Mouse (Mus musculus) thymus, adult 2 months (tissue): ENCODE results near the gene Krtap3-1. TPM values are rescaled to one million over a fixed set of nuclear protein-coding genes. Genes with fewer than 3 reads are reported as not detected.

Experiments
- DNase-seq: peaks from one replicate; pipeline ENCODE4 v3.0.0; 2021
- H3K27ac ChIP-seq: fragments of 200-500 bp; 2 replicates; pipeline ENCODE4 v1.5.1; 2012; ENCODE audit warnings: low read length, control low read depth; ENCODE audit not compliant: control insufficient read depth, insufficient read depth
- H3K27me3 ChIP-seq: fragments of 200-500 bp; 2 replicates; pipeline ENCODE4 v1.6.1; 2012; ENCODE audit warnings: mild to moderate bottlenecking, low read length, moderate library complexity, mixed read lengths; ENCODE audit not compliant: control insufficient read depth, insufficient read depth
- H3K36me3 ChIP-seq: fragments of 200-500 bp; 2 replicates; pipeline ENCODE4 v1.6.1; 2012; ENCODE audit warnings: mild to moderate bottlenecking, low read length, moderate library complexity; ENCODE audit not compliant: control insufficient read depth, insufficient read depth
- H3K4me1 ChIP-seq: fragments of 200-500 bp; replicated peaks from 2 replicates; pipeline ENCODE4 v1.6.1; 2012; ENCODE audit warnings: low read length; ENCODE audit not compliant: control insufficient read depth, insufficient read depth
- H3K4me3 ChIP-seq: fragments of 200-500 bp; 2 replicates; pipeline ENCODE4 v1.5.1; 2012; ENCODE audit warnings: mild to moderate bottlenecking, low read length, control low read depth, moderate library complexity; ENCODE audit not compliant: control insufficient read depth, insufficient read depth
- CTCF ChIP-seq: fragments of 200-500 bp; IDR thresholded peaks from 2 replicates; pipeline ENCODE4 v1.5.1; 2012; ENCODE audit warnings: mild to moderate bottlenecking, control low read depth, low read length, moderate library complexity, borderline replicate concordance; ENCODE audit not compliant: control insufficient read depth, poor library complexity, insufficient read depth; ENCODE audit errors: extremely low read depth
- POLR2A ChIP-seq: fragments of 200-500 bp; IDR thresholded peaks from 2 replicates; pipeline ENCODE4 v1.6.1; 2012; ENCODE audit warnings: mild to moderate bottlenecking, low read length, control low read depth, moderate library complexity; ENCODE audit not compliant: control insufficient read depth, poor library complexity, insufficient read depth; ENCODE audit errors: extremely low read depth
- WGBS: fragments of 180-500 bp; shearing (Covaris S2); methylation state at CpG from one replicate; pipeline ENCODE4 v1.1.7; 2018; 5-methylcytosine and 5-hydroxymethylcytosine counted together
- polyA plus RNA-seq: library from polyadenylated mRNA; depleted of rRNA; stranded (reverse); fragments of >200 nt; gene quantifications from 2 replicates; pipeline ENCODE4 v1.2.3, GENCODE M21; 2012; rRNA removed

Gene Krtap3-1
- polyA plus RNA-seq, 1 experiment: 0.81 TPM

DNA sequence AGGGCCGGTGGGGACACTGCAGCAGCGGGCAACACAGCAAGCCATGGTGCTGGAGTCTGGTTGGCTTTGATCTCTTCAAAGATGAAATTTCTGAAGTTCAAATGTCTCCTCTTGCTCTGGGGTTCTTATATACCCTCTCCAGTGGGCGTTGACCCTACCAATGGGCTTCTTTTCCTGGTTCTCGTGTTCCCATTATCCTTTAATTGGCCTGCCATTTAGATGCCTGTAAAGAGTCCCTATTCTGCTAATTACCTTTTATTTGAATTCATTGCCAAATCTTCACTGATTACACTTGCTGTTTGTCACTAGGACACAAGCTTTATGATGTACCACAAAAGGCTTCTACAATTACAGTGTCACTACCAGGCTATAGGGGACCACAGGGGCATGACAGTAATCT, 15.7 kb downstream of the Krtap3-1 start, which contains the start of gene Krtap3-3:
Krtap3-3 (minus strand) TSS at position 101 of the 400 bp plus-strand sequence.
- no peaks in the 10 kb centered on the region for H3K27me3 ChIP-seq
- no peak within 1 kb of the TSS for H3K27ac ChIP-seq
- H3K4me3 ChIP-seq: no peak within 1 kb of the TSS
- TF ChIP-seq POLR2A (no peak), CTCF (no peak)
- H3K4me1 ChIP-seq: no peaks in the 10 kb centered on the region
- WGBS: 66% methylated on average over 4 of the region's 4 CpGs
- no peaks in the 10 kb centered on the region for H3K36me3 ChIP-seq
- no peak for DNase-seq

DNA sequence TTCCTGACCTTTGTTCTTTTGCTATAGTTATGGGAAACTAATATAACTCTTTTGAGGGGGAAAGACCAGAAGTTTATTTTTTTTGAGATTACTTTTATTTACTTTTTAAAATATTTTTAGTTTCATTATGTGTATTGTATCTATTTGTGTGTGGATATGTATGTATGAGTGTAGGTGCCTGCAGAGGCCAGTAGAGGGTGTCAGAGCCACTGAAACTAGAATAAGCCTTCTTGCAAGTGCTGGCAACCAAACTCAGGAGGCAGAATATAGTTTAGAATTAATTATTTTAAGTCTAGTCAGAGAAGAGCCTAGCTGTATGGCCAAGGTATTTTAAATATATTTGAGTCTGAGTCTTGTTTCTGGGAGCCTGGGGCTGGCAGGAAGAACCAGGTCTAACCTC, 18.5 kb downstream of the Krtap3-1 start:
- H3K4me1 ChIP-seq: no peaks in the 10 kb centered on the region
- no peak overlapping the region for H3K27ac ChIP-seq
- no peak for DNase-seq
- H3K27me3 ChIP-seq: no peaks in the 10 kb centered on the region
- TF ChIP-seq CTCF (no peak), POLR2A (no peak)
- H3K4me3 ChIP-seq: no peak overlapping the region
- no peaks in the 10 kb centered on the region for H3K36me3 ChIP-seq

DNA sequence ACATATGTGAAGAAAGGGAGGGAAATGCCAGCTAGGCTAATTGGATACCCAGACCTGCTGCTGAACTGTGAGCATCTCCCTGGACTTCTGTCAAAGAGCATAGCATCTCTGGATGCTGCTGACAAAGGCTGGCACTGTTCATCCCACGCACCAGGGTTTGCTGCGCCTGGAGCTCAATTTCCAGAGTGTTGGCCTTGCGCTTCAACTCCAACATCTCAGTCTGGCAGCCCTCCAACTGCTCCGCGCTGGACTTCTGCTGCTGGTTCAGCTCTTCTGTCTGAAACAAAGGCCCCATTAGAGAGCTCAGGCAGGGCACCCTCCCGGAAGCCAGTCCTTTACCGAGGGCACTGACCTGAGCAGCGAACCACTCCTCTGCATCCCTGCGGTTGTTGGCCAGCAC, 26.7 kb downstream of the Krtap3-1 start:
- no peak for DNase-seq
- no peak overlapping the region for H3K27ac ChIP-seq
- H3K36me3 ChIP-seq: no peaks in the 10 kb centered on the region
- WGBS: 92% methylated on average over 9 of the region's 9 CpGs
- TF ChIP-seq POLR2A: no peak
- no peak for TF ChIP-seq CTCF
- H3K4me3 ChIP-seq: no peak overlapping the region
- no peaks in the 10 kb centered on the region for H3K27me3 ChIP-seq
- no peaks in the 10 kb centered on the region for H3K4me1 ChIP-seq

DNA sequence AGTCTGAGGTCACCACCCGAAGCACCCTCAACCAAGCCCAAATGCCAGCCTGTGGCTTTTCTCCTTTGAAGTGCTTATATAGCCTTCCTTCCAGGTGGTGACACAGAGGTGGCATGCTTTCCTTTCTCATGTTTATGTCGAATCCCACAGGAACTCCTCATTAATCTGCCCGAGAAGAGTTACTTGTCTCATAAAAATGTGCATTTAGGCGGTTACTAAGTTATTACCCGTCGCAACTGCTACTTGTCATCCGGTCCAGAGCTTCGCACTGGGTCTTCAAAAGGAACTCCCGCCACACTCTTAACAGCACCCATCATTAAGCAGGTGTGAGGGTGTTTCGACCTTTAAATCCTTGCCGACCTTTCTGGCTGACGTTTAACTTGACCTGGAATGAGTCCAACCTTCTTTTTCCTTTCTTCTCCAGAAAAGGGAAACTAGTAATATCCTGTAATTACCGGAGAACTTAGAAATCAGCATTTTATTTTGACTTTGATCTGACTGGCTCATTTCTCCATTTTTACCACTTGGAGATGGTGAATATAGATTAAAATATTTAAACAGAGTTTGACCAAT, 45.1 kb downstream of the Krtap3-1 start, which contains the start of gene Krt39:
Krt39 (minus strand) TSS at position 51 of the 573 bp plus-strand sequence.
- H3K4me3 ChIP-seq: no peak within 1 kb of the TSS
- H3K4me1 ChIP-seq: no peaks in the 10 kb centered on the region
- no peaks in the 10 kb centered on the region for H3K27me3 ChIP-seq
- no peak for DNase-seq
- no peak for TF ChIP-seq POLR2A
- TF ChIP-seq CTCF: no peak
- H3K36me3 ChIP-seq: no peaks in the 10 kb centered on the region
- H3K27ac ChIP-seq: no peak within 1 kb of the TSS
- WGBS: 82% methylated on average over 13 of the region's 13 CpGs

Other genes with a start within 250 kb of the Krtap3-1 start
- gene Krt25, start 243.7 kb downstream of the Krtap3-1 start, polyA plus RNA-seq: 0.16 and 0.18 TPM in 2 replicates
- not detected in 2 replicates for gene Krt26, start 228.7 kb downstream of the Krtap3-1 start, polyA plus RNA-seq
- 0.05 and 0.13 TPM in 2 replicates for gene Krt27, start 215.5 kb downstream of the Krtap3-1 start, polyA plus RNA-seq
- not detected in 2 replicates for gene Krt28, start 191.7 kb downstream of the Krtap3-1 start, polyA plus RNA-seq
- 4.9 and 6.4 TPM in 2 replicates for gene Krt10, start 177.3 kb downstream of the Krtap3-1 start, polyA plus RNA-seq
- gene Krt12, start 144.4 kb downstream of the Krtap3-1 start, polyA plus RNA-seq: 0.27 and 0.34 TPM in 2 replicates
- 0.65 and 1.0 TPM in 2 replicates for gene Krt20, start 128.5 kb downstream of the Krtap3-1 start, polyA plus RNA-seq
- gene Krt23, start 73.5 kb downstream of the Krtap3-1 start, polyA plus RNA-seq: 1.5 and 1.7 TPM in 2 replicates
- gene Krt39, start 45.3 kb downstream of the Krtap3-1 start, polyA plus RNA-seq: 0.11 TPM in 1 of 2 replicates, not detected in the other
- gene Krt40, start 23.5 kb downstream of the Krtap3-1 start, polyA plus RNA-seq: 0.09 TPM in 1 of 2 replicates, not detected in the other
- 0.46 and 0.66 TPM in 2 replicates for gene Krtap3-3, start 15.8 kb downstream of the Krtap3-1 start, polyA plus RNA-seq
- gene Krtap3-2, start 9.8 kb downstream of the Krtap3-1 start, polyA plus RNA-seq: 0.15 and 0.19 TPM in 2 replicates
- gene Gm11939, start 7.2 kb downstream of the Krtap3-1 start, polyA plus RNA-seq: not detected in 2 replicates
- not detected in 2 replicates for gene Krtap1-5, start 14.4 kb upstream of the Krtap3-1 start, polyA plus RNA-seq
- not detected in 2 replicates for gene Krtap1-4, start 17.0 kb upstream of the Krtap3-1 start, polyA plus RNA-seq
- not detected in 2 replicates for gene Krtap1-3, start 24.7 kb upstream of the Krtap3-1 start, polyA plus RNA-seq
- gene Krtap9-3, start 31.5 kb upstream of the Krtap3-1 start, polyA plus RNA-seq: not detected in 2 replicates
- gene Gm11938, start 36.7 kb upstream of the Krtap3-1 start, polyA plus RNA-seq: 0.33 TPM in 1 of 2 replicates, not detected in the other
- gene Gm11937, start 43.6 kb upstream of the Krtap3-1 start, polyA plus RNA-seq: not detected in 2 replicates
- 0.22 and 0.37 TPM in 2 replicates for gene Krtap2-4, start 48.2 kb upstream of the Krtap3-1 start, polyA plus RNA-seq
- gene Gm11562, start 53.8 kb upstream of the Krtap3-1 start, polyA plus RNA-seq: not detected in 2 replicates
- gene Krtap4-1, start 61.6 kb upstream of the Krtap3-1 start, polyA plus RNA-seq: not detected in 2 replicates
- gene Krtap4-2, start 68.5 kb upstream of the Krtap3-1 start, polyA plus RNA-seq: not detected in 2 replicates
- not detected in 2 replicates for gene Krtap4-7, start 77.5 kb upstream of the Krtap3-1 start, polyA plus RNA-seq
- gene Gm11555, start 83.6 kb upstream of the Krtap3-1 start, polyA plus RNA-seq: not detected in 2 replicates
- not detected in 2 replicates for gene Gm11563, start 92.3 kb upstream of the Krtap3-1 start, polyA plus RNA-seq
- gene Krtap4-6, start 99.3 kb upstream of the Krtap3-1 start, polyA plus RNA-seq: not detected in 2 replicates
- gene Gm14190, start 124.1 kb upstream of the Krtap3-1 start, polyA plus RNA-seq: not detected in 2 replicates
- gene Gm14180, start 167.7 kb upstream of the Krtap3-1 start, polyA plus RNA-seq: not detected in 2 replicates
- gene Gm11595, start 206.3 kb upstream of the Krtap3-1 start, polyA plus RNA-seq: not detected in 2 replicates
- not detected in 2 replicates for gene Krtap4-8, start 214.1 kb upstream of the Krtap3-1 start, polyA plus RNA-seq
- gene Krtap4-9, start 218.6 kb upstream of the Krtap3-1 start, polyA plus RNA-seq: 0.17 TPM in 1 of 2 replicates, not detected in the other
- not detected in 2 replicates for gene Gm11596, start 226.8 kb upstream of the Krtap3-1 start, polyA plus RNA-seq
- gene Gm11569, start 232.3 kb upstream of the Krtap3-1 start, polyA plus RNA-seq: not detected in 2 replicates
- gene Gm11554, start 237.8 kb upstream of the Krtap3-1 start, polyA plus RNA-seq: not detected in 2 replicates
- not detected in 2 replicates for gene Krtap4-13, start 243.3 kb upstream of the Krtap3-1 start, polyA plus RNA-seq
- gene Gm11564, start 249.0 kb upstream of the Krtap3-1 start, polyA plus RNA-seq: not detected in 2 replicates